Mouse (Mus musculus) stomach, embryonic 15.5 days (tissue): ENCODE data around the gene Fam131a. TPM values are rescaled to one million over a fixed set of nuclear protein-coding genes. Genes with fewer than 3 reads are reported as not detected.

Source experiments
- ATAC-seq: fragments of 200-750 bp; cut with Nextera tagmentation; 2 replicates; pipeline ENCODE4 v1.8.0; 2017; ENCODE audit warnings: low read depth, moderate number of reproducible peaks, moderate TSS enrichment; ENCODE audit not compliant: insufficient read depth, low FRiP score
- H3K27ac ChIP-seq: fragments of 300-500 bp; sonication (generic); 2 replicates; pipeline ENCODE4 v1.5.1; 2015; ENCODE audit warnings: mild to moderate bottlenecking, inconsistent platforms
- H3K27me3 ChIP-seq: fragments of 300-500 bp; sonication (generic); replicated peaks from 2 replicates; pipeline ENCODE4 v1.6.1; 2015; ENCODE audit warnings: inconsistent platforms
- H3K36me3 ChIP-seq: fragments of 300-500 bp; sonication (generic); 2 replicates; pipeline ENCODE4 v1.6.1; 2015; ENCODE audit warnings: inconsistent platforms
- H3K4me1 ChIP-seq: fragments of 300-500 bp; sonication (generic); 2 replicates; pipeline ENCODE4 v1.6.1; 2015; ENCODE audit warnings: inconsistent platforms
- H3K4me2 ChIP-seq: fragments of 300-500 bp; sonication (generic); 2 replicates; pipeline ENCODE4 v1.6.1; 2015; ENCODE audit warnings: mild to moderate bottlenecking, inconsistent platforms
- H3K4me3 ChIP-seq: fragments of 300-500 bp; sonication (generic); replicated peaks from 2 replicates; pipeline ENCODE4 v1.5.1; 2015; ENCODE audit warnings: inconsistent platforms
- H3K9ac ChIP-seq: fragments of 300-500 bp; sonication (generic); 2 replicates; pipeline ENCODE4 v1.6.1; 2015; ENCODE audit warnings: inconsistent platforms
- H3K9me3 ChIP-seq: fragments of 300-500 bp; sonication (generic); 2 replicates; pipeline ENCODE4 v1.6.1; 2016; ENCODE audit warnings: inconsistent platforms
- WGBS: fragments of 180-500 bp; shearing (Covaris S2); methylation state at CpG from one replicate; pipeline ENCODE4 v1.1.7; 2015; 5-methylcytosine and 5-hydroxymethylcytosine counted together
- polyA plus RNA-seq: library from polyadenylated mRNA; unstranded; fragments of >200 nt; fragmentation: Nextera tagmentation; extraction: Ambion mirVana; gene quantifications from 2 replicates; pipeline ENCODE4 v1.2.1, GENCODE M21; 2015

Gene Fam131a
- polyA plus RNA-seq, 1 experiment from 2014 or later, result 9.1 TPM

DNA sequence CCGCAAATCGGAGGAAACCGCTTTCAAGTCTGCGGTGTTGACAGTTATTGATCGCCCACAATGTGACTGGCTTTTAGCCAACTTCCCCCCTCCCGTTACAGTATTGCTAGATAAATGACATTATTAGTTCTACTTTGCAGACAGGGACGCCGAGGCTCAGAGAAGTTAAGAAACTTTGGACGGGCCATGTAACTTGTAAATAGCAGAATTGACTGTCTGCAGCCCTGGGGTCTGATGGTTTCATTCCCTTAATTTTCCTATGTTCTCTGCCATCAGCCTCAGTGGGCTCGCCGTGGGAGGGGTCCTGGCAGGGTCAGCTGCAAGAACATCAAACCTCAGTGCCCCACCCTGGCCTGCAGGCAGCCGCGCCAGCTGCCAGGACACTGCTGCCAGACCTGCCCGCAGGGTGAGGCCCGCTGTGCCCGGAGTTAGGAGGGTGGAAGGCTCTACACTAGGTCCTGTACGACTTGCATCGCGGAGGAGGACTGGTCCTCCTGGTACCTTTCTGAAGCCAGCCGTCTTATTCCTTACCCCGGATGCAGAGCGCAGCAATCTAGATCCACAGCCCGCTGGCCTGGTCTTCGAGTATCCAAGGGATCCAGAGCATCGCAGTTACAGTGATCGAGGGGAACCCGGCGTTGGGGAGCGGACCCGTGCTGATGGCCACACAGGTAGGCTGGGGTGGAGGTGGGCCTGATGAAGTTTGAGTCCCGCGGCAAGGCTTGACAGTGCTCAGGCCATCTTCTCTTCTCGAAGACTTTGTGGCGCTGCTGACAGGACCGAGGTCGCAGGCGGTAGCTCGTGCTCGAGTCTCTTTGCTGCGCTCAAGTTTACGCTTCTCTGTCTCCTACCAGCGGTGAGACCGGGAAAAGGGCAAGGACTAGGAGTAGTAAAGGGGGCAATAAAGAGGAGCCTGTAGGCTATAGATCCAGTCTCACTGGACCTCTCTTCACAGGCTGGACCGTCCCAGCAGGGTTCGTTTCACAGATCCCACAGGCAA lies 41.0 kb downstream of the Fam131a start, which contains the start of gene Thpo:
Gene Thpo (minus strand): TSS at position 781 of the 1,000 bp plus-strand sequence.
- H3K4me3 ChIP-seq, result peak within 1 kb of the TSS; percentile 64
- H3K4me2 ChIP-seq, result peak within 1 kb of the TSS; percentile 98
- peaks cover 10% of the 10 kb centered on the region for H3K4me1 ChIP-seq
- no peak for ATAC-seq
- peak within 1 kb of the TSS; percentile 69 for H3K9ac ChIP-seq
- peaks cover 19% of the 10 kb centered on the region for H3K27me3 ChIP-seq
- 8% methylated on average over 45 of the region's 45 CpGs for WGBS
- no peaks in the 10 kb centered on the region for H3K36me3 ChIP-seq
- no peak within 1 kb of the TSS for H3K27ac ChIP-seq
- H3K9me3 ChIP-seq, result no peaks in the 10 kb centered on the region

DNA sequence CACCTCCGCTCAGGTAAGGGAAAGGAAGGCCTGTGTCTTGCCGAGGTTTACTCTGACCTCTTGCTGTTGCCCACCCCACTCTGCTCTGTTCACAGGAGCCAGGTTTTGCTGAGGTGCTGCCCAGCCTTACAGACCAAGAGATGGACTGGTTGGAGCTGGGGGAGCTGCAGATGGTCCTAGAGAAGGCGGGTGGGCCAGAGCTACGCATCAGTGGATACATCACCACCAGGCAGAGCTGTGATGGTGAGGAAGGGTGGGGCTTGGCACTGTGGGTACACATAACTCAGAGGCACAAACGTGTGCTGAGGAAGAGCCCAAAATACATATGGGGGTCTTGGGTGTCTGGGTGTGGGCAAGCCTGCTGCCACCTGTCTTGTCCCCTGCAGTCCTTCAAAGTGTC lies 42.6 kb downstream of the Fam131a start:
- no peak overlapping the region for H3K9ac ChIP-seq
- no peak overlapping the region for H3K4me2 ChIP-seq
- ATAC-seq, result no peak
- H3K36me3 ChIP-seq, result no peaks in the 10 kb centered on the region
- H3K27me3 ChIP-seq, result peaks cover 19% of the 10 kb centered on the region
- H3K9me3 ChIP-seq, result no peaks in the 10 kb centered on the region
- H3K4me1 ChIP-seq, result peaks cover 10% of the 10 kb centered on the region
- no peak overlapping the region for H3K27ac ChIP-seq
- 71% methylated on average over 5 of the region's 5 CpGs for WGBS
- no peak overlapping the region for H3K4me3 ChIP-seq

DNA sequence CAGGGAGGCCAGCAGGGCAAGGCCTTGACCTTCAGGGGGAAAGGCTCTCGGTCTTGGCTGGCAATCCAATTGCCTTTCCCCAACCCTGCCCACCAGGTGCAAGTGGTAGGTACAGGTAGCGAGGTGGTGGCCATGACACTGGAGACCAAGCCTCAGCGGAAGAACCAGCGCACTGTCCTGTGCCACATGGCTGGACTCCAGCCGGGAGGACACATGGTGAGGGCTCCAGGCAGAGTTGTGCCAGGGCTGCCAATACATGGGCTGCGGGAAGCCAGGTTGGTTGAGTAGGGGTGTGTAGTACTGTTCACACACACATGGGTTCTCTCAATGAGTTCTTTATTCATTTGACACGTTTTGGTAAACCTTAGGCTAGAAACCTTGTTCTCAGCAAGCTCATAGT lies 43.1 kb downstream of the Fam131a start:
- peaks cover 10% of the 10 kb centered on the region for H3K4me1 ChIP-seq
- no peaks in the 10 kb centered on the region for H3K9me3 ChIP-seq
- peaks cover 19% of the 10 kb centered on the region for H3K27me3 ChIP-seq
- 88% methylated on average over 7 of the region's 7 CpGs for WGBS
- no peak overlapping the region for H3K4me3 ChIP-seq
- no peak for ATAC-seq
- H3K4me2 ChIP-seq, result no peak overlapping the region
- no peak overlapping the region for H3K27ac ChIP-seq
- no peaks in the 10 kb centered on the region for H3K36me3 ChIP-seq
- H3K9ac ChIP-seq, result no peak overlapping the region

DNA sequence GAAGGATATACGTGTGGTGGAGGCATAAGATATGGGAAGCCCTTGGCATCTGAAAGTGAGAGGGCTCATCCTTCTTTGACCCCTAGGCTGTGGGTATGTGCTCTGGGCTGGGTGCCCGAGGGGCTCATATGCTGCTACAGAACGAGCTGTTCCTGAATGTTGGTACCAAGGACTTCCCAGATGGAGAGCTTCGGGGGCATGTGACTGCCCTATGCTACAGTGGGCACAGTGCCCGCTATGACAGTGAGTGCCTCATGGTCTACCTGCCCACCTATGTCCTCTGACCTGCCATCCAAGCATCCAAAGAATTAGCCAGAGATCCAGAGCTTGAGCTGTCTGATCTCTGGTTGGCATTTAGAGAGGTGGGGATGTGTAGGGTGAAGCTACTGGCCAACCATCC lies 43.8 kb downstream of the Fam131a start:
- no peak overlapping the region for H3K4me3 ChIP-seq
- ATAC-seq, result no peak
- peaks cover 10% of the 10 kb centered on the region for H3K4me1 ChIP-seq
- no peaks in the 10 kb centered on the region for H3K36me3 ChIP-seq
- no peak overlapping the region for H3K9ac ChIP-seq
- no peak overlapping the region for H3K27ac ChIP-seq
- no peaks in the 10 kb centered on the region for H3K9me3 ChIP-seq
- 87% methylated on average over 5 of the region's 5 CpGs for WGBS
- H3K4me2 ChIP-seq, result no peak overlapping the region
- H3K27me3 ChIP-seq, result peaks cover 19% of the 10 kb centered on the region

DNA sequence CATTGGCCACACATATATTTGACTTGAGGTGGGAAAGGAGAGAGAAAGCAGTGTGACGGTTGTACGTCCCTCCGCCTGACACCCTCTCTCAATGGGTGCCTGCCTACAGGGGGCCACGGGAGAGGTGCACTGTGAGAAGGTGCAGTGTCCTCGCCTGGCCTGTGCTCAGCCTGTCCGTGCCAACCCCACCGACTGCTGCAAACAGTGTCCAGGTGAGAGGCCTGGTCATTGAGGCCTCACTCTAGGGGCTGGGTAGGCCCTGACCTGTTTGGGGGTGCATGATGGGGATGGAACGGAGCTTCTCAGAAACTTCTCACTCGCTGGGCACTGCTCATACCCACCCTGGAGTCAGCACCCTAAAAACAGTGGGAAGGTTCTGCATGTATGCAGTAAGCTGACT lies 46.8 kb downstream of the Fam131a start:
- Histone ChIP-seq H3K36me3 (no peaks in the 10 kb centered on the region), H3K9me3 (no peaks in the 10 kb centered on the region), H3K4me2 (no peak overlapping the region), H3K27ac (no peak overlapping the region), H3K4me1 (no peaks in the 10 kb centered on the region), H3K4me3 (no peak overlapping the region), H3K27me3 (peaks cover 5% of the 10 kb centered on the region), H3K9ac (no peak overlapping the region)
- WGBS, result 94% methylated on average over 9 of the region's 9 CpGs
- ATAC-seq, result no peak

DNA sequence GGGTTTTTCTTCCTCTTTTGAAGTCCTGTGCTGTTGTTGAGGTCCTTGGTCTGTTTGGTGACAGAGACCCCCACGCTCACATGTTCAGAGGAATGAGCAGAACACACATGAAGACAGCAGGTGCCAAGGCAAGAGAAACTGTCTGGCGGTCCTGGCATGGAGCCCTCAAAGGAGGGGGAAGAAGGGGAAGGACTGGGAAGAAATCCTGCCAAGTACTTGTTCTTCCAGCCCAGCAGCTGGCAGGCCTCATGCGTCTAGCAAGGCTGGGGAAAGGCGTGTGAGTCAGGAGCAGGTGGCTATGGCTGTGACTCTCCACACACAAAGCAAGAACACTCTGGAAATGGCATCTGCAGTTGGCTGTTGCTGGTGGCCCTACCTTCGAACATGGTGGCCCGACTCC lies 53.6 kb downstream of the Fam131a start:
- H3K4me1 ChIP-seq, result no peaks in the 10 kb centered on the region; the same call in 1 of the 2 replicates
- no peak overlapping the region for H3K4me2 ChIP-seq
- ATAC-seq, result no peak; the same call in 1 of the 2 replicates
- H3K36me3 ChIP-seq, result no peaks in the 10 kb centered on the region
- H3K9me3 ChIP-seq, result no peaks in the 10 kb centered on the region
- WGBS, result 45% methylated on average over 6 of the region's 6 CpGs
- no peak overlapping the region for H3K4me3 ChIP-seq
- no peak overlapping the region for H3K9ac ChIP-seq
- no peak overlapping the region for H3K27ac ChIP-seq
- no peaks in the 10 kb centered on the region for H3K27me3 ChIP-seq

DNA sequence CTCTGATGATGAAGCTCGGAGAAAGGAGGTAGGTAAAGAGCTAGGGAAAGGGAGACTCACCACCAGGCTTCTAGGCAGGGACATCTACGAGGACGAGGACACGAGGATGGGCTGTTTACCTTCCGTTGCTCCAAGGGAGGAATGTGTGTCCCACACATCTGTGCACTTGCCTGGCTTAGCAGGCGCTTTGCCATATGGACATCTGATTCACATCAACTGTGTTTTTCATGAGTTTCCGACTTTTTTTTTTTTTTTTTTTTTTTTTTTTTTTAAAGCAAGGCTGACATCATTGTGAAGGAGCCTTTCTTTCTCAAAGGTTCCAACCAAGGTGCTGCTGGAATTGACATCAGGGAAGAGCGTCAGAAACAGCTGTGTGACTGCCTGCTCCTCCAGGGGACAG lies 57.5 kb downstream of the Fam131a start:
- ATAC-seq, result no peak
- H3K36me3 ChIP-seq, result no peaks in the 10 kb centered on the region
- H3K27me3 ChIP-seq, result no peaks in the 10 kb centered on the region
- H3K9me3 ChIP-seq, result no peaks in the 10 kb centered on the region
- WGBS, result 38% methylated on average over 8 of the region's 8 CpGs
- no peaks in the 10 kb centered on the region; the same call in 1 of the 2 replicates for H3K4me1 ChIP-seq
- no peak overlapping the region for H3K4me2 ChIP-seq
- H3K27ac ChIP-seq, result no peak overlapping the region
- no peak overlapping the region for H3K9ac ChIP-seq
- no peak overlapping the region for H3K4me3 ChIP-seq

Other genes starting within 250 kb of the Fam131a start
- gene Eif2b5, start 194.4 kb upstream of the Fam131a start, polyA plus RNA-seq, result 90.2 and 95.0 TPM in 2 replicates
- 21.2 and 26.9 TPM in 2 replicates for gene Dvl3, start 176.3 kb upstream of the Fam131a start, polyA plus RNA-seq
- gene Ap2m1, start 157.8 kb upstream of the Fam131a start, polyA plus RNA-seq, result 518 and 580 TPM in 2 replicates
- 50.6 and 65.0 TPM in 2 replicates for gene Abcf3, start 144.7 kb upstream of the Fam131a start, polyA plus RNA-seq
- 5.5 and 7.3 TPM in 2 replicates for gene Vwa5b2, start 103.8 kb upstream of the Fam131a start, polyA plus RNA-seq
- gene Eef1akmt4, start 81.6 kb upstream of the Fam131a start, polyA plus RNA-seq, result 31.6 and 32.3 TPM in 2 replicates
- gene Gm49333, start 81.6 kb upstream of the Fam131a start, polyA plus RNA-seq, result 0.15 TPM in 1 of 2 replicates, not detected in the other
- 38.3 and 39.6 TPM in 2 replicates for gene Alg3, start 81.5 kb upstream of the Fam131a start, polyA plus RNA-seq
- 1.3 and 1.4 TPM in 2 replicates for gene Camk2n2, start 72.0 kb upstream of the Fam131a start, polyA plus RNA-seq
- gene Ece2, start 63.4 kb upstream of the Fam131a start, polyA plus RNA-seq, result 2.0 and 2.7 TPM in 2 replicates
- gene Psmd2, start 41.6 kb upstream of the Fam131a start, polyA plus RNA-seq, result 265 and 291 TPM in 2 replicates
- gene Eif4g1, start 24.9 kb upstream of the Fam131a start, polyA plus RNA-seq, result 168 and 190 TPM in 2 replicates
- 95.7 and 97.3 TPM in 2 replicates for gene Polr2h, start 24.4 kb downstream of the Fam131a start, polyA plus RNA-seq
- 15.3 and 20.2 TPM in 2 replicates for gene Clcn2, start 24.5 kb downstream of the Fam131a start, polyA plus RNA-seq
- 4.0 and 4.7 TPM in 2 replicates for gene Chrd, start 39.9 kb downstream of the Fam131a start, polyA plus RNA-seq
- 1.0 and 1.1 TPM in 2 replicates for gene Thpo, start 41.3 kb downstream of the Fam131a start, polyA plus RNA-seq